Mouse (Mus musculus): ENCODE measurements around the gene Bcan.

Bcan gene

DNA sequence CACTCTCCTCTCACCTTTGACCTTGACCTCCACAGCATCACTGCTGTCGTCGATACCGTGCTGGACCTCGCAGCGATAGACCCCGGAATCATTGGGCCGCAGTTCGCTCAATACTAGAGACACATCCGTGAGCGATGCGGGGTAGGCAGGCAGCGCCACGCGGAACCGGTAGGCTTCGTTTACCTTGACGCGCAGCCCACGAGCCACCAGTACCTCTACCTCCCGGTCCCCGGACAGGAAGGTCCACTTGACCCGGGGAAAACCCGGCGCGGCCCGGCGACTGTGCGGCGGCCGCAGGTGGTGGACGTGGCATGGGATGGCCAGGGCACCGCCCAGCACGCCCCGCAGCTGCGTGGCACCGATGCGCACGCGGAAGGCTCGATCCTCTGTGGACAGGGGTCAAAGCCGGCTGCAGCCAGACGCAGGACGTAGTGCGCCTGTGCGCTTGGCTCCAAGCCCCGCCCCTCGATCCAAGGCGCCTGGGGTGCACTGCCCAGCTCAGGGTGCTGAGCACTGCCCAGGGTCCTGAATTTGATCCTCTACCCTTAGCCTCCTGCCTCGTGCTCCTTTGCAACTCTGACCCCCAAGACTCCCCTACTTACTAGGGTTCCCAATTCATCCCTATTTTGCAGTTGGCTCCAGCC, 2.9 kb downstream of the Bcan start:
- no peak for DNase-seq (ENCODE audit: low read depth, low spot score)

DNA sequence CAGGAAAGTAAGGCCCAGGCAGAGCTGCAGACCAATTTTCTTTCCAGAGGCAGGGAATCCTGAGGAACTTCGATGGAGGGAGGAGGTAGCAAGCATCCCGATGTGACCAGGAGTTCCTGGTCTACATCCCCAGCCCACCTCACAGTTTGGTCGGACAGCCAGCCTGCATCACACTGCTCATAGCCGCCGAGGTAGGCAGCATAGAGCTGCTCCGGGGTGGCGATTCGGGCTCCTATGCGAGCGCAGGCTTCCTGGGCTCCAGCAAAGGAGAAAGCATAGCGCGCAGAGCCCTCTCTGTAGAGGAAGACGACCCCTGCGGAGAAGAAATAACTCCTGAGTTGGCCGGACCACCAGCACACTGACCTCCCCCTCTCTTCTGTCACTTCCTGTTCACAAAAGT, 3.6 kb downstream of the Bcan start:
- no peak for DNase-seq (ENCODE audit: low read depth, low spot score)

DNA sequence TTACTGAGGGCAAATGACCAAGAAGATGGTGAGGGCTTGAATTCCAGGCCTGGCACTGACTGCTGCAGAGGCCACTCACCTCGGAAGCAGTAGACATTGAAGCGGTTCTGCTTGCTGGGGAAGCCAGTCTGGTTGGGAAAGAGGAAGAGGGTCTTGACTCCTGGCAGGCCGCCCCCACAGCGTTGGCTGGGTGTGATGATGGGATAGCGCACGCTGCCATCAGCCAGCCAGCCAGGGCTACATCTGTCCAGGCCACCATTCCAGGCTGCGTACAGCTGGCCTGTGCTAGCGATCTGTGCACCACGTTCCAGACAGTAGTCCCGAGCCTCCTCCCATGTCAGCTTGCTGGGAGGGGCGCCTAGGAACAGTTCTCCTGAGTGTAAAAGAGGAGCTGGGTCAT, 4.7 kb downstream of the Bcan start:
- DNase-seq (ENCODE audit: low read depth, low spot score): no peak

DNA sequence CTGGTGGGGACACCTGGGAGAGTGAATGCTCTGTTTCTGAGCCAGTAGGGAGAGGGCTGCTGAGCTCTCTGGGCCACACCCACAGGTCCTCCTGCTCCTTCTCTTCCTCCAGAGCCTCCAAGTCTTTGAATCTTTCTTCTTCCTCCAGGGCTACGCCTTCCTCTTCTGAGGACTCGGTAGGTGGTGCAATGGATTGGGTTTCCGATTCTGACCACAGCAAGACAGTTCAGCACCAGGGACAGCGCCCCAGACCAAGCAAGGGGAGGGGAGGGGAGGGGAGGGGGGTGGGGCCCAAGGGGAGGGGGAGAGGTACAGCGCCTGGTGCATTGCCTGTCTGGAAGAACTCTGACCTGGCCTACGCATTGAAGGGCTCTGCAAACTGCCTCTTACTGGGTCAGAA, 6.6 kb downstream of the Bcan start:
- no peak for DNase-seq (ENCODE audit: low read depth, low spot score)

DNA sequence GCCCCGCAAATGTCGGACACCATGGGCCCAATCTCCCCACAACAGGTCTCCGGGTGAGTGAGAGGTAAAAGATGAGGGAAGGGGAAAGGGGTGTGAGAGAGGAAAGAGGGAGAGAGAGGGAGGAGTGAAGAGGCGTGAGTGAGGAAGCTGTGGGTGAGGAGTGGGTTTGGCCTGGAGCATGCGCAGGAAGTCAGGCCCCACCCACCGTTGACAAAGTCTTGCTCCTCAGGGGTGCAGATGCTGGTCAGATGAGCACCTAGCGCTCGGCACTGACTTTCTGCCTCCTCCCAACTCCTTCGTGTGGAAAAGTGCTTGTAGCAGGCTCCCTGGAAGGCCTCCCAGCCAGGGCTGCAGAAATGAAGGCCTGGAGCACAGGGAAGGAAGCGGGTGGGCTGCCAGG, 10.1 kb downstream of the Bcan start:
- no peak for DNase-seq (ENCODE audit: low read depth, low spot score)

DNA sequence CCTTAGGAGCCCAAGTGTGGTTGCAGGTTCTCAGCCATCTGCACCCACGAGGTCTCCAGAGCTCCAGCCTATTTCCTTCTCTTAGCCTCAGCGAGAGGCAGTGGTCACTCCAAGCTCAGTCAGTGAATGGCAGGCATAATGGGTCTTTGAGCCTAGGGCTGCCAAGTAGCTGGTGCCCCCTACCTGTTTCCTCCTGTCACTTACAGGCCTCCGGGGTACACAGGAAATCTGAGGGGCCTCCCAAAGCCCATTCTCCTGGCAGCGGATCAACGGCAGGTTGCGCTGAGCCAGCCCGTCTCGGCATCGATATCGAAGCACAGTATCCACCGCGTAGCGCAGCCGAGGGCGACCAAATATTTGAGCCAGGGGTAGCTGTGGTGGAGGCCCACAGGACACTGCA, 12.0 kb downstream of the Bcan start:
- no peak for DNase-seq (ENCODE audit: low read depth, low spot score)

DNA sequence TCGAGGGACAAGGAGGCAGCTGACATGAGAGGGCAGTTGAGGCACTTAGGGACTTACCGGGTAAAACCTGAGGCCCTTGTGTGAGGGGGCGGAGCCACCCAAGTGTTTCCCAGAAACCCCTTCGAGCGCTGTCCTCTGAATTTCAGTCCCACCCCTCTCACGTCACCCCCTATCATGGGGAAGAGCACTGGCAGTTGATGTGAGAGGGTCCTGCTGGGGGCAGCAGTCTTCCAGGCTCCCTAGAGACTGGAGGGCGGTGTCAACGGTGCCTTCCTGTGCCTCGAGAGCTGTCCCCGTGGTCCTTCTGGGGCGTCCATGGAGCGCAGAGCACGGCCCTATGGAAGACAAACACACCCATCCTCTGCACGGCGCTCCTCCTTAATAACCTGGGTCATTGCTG, 12.4 kb downstream of the Bcan start:
- no peak for DNase-seq (ENCODE audit: low read depth, low spot score)

DNA sequence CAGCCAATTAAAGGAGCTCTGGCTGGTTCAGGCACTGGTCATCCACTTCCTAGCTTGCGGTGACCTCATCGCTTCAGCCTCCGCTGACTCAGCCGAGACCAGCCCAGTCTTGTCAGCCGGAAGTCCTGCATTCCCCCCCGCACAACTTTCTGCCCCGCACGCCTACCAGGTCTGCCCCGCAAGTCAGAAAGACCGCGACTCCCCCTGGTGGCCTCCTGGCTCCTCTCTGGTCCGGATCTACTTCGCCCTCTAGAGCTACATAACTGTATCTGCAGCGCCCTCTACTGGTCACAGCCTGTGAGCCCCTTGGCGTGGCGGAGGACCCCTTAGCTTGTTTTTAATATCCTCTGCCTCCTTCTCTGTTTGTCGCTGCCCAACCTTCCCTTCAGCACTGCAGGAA, 13.2 kb downstream of the Bcan start:
- peak; percentile 60 for DNase-seq (ENCODE audit: low read depth, low spot score)

DNA sequence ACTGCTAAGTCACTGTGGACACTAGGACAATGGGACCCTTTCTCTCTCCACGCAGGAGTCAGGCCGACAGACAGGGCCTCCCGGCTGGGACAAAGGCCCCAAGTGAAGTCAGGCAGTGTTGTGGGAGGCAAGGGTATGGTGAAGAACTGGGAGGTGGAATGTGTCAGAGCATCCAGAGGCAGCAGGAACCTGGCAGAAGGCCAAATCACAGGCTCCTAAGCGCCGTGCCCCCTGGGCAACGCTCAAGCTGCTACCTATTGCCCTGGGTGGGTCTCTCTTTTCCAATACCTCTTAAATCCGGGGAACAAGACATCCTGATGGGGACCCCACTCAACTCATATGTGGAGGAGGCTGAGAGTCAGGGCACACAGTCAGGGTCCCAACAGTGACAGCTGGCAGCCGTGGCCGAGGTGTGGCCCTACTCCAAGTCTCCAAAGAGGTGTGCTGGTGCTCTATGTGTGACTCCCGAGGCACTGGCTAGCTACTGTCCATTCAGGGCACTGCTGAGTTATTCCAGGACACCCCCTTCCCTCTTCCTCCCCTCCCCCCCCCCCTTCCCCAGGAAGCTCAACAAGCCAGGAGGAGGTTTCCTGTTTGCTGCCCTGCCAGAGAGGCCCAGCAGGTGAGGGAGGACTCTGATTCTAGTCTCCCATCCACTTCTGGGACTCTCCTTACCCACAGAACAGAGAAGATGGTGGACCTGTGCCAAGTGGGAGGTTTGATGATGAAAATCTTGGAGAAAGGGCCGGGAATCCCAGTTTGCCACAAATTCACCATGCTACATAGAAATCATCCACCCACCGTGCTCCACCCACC, 14.3 kb downstream of the Bcan start:
- no peak for DNase-seq (ENCODE audit: low read depth, low spot score)

DNA sequence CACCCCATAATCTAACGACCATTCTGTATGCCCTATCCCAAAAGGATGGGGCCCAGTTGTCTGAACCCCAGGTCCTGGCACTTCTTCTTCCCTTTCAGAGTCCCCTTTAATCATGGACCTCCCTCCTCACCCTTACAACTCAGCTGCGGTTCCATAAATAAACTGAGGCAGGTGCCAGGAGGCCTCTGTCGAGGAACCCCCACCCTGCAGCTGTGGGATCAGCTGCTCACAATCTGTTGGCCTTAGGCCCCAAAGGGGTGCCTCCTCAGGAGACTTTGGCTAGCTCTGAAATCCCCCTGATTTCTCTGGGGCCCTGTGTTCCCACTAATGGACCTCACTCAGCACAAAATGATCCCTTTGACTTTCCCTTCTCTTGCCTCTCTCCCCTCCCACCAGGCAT, 15.9 kb downstream of the Bcan start:
- no peak for DNase-seq (ENCODE audit: low read depth, low spot score)

DNA sequence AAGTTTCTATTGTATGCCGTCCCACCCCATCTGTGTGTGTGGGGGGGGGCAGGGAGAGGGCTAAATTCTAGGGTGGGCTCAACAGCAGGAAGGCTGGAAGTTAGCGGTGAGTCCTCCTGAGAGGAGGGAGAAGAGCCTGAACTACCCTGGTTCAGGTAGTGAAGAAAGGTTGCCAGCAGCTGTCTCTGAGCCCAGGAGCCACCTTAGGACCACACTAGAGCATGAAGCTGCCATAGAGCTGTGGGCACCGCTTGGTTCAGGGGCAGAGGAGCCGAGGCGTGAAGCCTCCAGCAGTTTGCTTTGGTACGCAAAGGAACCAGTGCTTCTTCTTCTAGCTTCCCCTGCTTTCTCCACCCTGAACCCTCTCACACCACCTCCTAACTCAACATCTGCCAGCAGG, 16.4 kb downstream of the Bcan start:
- DNase-seq (ENCODE audit: low read depth, low spot score): no peak

DNA sequence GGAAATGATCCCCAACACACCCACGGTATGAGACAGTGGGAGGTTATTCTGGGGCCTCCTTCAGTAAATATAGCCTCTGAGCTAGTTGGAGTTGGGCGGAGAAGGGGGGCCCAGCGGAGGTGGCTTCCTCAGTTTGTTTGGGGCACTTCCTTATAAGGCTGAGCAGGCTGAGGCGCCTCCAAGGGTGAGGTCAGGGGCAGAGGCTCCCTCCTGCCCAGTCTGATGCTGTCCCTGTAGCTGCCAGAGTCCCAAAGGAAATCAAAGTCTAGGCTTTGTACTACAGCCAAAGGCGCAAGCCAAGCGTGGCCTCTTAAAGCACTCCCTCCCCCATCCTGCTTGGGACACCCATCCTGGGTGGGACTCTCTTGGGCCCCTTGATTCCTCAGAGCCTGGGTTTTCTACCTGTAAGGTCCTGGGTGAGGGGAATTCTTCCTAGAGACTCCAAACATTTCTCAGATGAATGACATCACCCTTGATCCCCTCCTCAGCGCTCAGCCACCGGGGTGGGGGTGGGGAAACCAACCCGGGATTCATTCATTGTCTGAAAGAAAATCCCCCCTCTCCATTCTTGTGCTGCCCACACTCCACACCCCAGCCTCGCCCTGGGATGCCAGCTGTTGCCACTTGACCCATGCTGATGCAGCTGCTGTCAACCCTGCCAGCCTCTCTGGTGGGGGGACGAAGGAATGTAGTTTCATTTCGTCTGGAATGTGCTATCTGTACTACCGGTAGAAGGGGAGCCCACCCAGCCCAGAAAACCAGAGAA, 17.0 kb downstream of the Bcan start:
- DNase-seq (ENCODE audit: low read depth, low spot score): no peak

DNA sequence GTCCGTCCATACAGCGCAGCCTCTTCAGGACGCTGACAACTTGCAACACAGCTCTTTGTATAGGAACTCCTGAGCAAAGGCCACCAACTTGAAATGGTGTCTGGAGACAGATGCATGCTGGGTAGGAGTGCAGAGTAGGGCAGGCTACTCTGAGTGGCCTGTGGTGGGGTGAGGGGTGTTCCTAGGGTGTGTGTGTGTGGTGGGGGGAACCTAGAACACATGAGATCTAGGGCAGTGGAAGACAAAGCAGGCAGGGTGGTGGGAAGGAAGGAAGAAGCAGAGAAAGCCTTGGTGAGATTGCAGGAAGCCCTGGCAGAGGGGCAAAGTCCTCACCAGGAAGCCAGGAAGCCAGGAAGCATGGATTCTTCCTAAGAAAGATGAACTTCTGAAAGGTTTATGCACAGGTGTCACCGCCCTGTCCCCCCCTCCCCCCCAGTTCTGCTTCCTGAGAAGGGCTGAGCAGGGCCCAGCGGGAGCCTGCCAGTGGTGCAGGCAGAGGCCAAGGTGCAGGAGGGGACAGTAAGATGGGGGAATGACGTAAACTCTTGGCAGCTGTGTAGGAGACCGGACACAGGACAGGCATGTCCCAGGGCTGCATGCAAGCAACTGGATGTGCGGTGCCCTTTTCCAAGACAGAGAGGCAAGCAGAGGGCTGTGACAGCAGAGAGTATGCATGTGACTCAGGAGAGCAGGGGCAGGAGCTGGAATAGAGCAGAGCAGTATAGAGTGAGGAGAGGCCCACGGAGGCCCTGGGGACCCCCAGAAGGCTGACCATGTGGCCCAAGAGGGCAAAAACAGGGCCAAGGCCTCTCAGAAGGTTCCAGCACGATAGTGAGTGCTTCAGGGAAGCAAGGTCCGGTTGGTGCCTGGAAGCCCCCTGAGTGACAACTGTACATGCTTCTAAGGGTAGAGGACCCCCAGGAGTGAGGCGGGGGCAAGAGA, 17.9 kb downstream of the Bcan start:
- DNase-seq (ENCODE audit: low read depth, low spot score): no peak

DNA sequence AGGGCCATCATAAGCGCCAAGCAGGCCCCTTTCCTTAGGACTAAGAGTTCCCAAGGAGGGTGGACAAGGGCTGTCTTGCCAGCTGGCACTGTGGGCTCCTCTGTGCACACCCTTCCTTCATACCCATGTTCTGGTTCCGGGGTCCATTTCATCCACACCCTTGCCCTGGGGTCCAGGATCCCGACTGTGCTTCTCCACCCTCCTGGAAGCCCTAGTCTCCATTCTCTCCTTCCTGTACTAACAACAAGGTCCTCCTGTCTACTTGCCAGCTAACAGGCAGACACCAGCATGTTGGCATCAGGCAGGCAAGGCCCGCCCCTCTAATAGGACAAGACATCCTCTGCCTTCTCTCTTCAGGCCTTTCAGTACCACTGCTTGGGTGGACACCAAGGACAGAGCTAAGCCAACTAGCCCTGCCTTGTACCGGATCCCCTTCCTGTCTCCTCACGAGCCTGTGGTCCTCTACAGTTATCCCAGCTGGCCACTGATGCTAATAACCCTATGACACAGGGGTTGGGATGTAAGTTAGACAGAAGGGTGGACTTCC, 18.7 kb downstream of the Bcan start:
- DNase-seq (ENCODE audit: low read depth, low spot score): no peak

DNA sequence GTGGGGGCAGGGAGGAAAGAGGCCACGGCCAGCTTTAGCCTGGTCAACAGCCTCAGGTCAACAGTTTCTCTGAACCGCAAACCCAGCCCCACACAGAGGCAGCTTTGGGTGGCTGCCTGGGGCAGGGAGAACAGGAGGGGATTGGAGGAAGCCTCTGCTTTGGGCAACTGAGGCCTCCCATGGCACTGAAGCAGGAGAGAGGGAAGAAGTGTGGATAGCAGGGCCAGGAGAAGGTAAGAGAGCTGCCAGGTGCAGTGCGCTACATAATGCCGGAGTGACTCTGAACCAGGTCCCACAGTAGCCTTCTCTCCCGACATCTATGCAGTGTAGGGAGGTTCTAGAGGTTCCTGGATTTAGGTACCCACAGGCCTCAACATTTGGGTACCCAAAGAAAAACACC, 19.3 kb downstream of the Bcan start:
- DNase-seq (ENCODE audit: low read depth, low spot score): no peak

DNA sequence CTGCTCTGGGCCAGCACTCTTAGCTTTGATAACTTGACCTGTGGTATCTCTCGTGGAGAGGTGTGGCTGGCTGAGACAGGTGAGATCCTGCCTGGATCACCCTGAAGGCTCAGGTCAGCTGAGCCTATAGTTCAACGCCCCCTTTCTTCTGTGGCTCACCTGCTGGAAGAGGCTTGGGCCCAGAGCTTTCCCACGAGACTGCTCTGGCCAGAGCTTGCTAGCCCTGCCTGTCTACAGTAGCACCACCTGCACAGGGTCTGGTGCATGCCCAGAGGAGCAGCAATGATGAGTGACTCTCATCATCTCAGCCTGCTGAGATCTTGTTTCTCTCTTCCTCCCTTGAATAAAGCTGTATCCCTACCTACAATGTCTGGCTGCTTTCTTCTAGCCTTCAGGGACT, 19.9 kb downstream of the Bcan start:
- no peak for DNase-seq (ENCODE audit: low read depth, low spot score)

DNA sequence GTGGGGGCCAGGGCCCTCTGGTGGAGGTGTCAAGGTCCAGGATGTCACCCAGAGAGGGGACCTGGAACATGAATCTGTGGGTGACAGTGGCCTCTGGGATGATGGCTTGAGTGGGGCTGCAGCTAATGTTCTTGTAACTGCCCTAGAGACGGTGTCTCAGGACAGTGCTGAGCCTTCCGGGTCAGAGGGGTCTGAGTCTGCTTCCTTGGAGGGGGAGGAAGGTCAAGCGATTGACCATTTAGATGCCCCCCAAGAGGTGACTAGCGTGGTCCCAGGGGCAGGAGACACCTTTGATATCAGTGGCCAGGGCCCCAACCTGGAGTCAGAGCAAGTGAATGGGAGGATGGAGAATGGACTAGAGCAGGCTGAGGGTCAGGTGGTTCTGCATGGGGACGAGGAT, 20.5 kb downstream of the Bcan start:
- DNase-seq (ENCODE audit: low read depth, low spot score): no peak

DNA sequence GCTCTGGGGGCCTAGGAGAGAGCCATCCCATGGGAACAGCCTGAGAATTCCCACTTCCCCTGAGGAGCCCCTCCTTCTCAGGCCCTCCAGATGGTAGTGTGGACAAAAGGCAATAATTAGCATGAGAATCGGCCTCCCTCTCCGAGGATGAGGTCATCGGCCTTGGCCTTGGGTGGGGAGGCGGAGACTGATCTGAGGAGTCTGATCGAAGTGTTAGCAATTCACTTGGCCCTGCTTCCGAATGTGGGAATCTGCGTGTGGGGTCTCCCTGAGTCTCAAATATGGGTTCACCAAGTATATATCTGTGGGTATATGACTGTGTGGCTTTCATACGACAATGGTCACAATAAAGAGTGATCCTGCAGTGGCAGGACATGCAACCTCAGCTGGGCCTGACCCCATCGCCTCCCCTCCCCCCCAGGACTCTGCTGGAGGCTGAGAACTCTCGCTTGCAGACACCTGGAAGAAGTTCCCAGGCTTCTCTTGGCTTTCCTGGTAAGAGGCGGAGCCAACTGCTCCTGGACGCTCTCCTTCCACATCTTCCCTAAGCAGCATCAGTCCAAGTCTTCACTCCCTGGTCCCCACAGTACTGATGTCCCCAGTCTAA, 25.5 kb downstream of the Bcan start:
- DNase-seq (ENCODE audit: low read depth, low spot score): no peak

DNA sequence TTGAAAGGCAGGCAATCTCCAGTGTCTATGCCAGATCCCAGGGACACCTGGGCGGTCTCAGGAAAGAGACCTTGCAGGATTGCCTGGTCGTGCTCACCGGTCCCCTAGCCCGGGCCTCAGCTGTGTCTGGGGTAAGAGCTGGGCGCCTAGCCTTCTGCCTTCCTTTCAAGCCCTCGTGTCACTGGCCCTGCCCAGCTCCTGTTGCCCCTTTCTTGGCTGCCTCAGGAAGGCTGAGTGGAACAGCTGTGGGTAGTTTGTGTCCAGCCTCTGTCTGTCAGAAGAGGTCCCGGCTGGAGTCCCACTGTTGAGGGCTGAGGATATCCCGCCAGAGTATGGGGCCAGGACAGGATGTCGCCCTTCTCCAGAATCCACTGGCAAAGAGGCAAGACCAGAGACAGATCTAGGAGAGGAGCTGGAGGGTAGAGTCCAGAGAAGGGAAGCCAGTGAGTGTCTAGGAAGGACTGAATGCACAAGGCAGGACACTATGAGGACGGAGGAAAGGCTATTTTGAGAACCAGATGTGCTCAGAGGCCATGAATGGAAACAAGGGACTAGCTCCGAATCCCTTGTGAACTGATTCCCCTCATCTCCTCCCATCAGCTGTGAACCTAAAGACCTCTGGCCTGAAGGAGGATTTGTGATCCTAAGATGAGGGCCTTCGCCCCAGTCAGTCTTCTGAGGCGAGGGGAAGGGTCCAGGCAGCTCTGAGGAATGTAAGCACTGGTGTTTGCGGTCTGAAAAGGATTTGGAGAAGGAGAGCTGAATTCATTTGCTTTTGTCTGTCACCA, 26.2 kb downstream of the Bcan start:
- DNase-seq (ENCODE audit: low read depth, low spot score): no peak

DNA sequence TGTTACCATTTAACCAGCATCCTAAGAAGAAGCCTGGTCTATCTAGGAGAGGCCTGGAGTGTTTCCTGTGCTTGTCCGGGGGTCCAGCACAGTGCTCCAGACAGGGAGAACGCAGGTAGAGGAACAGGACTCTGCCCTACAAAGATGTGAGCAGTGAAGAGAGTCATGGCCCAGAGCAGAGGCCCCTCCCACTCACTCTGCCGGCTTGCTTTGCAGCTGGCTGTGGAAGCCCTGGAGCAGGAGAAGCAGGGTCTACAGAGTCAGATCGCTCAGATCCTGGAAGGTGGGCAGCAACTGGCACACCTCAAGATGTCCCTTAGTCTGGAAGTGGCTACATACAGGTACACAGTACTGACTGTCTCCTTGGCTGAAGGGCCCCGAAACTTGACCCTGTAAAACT, 27.3 kb downstream of the Bcan start:
- DNase-seq (ENCODE audit: low read depth, low spot score): no peak
